Mouse (Mus musculus): Measurements from ENCODE around the gene Clrn3.
"Not testable (repeated sequence)": the region's sequence is repeated elsewhere in the genome, so short reads cannot be mapped to it uniquely, and the experiment has no call there.

The Clrn3 gene

DNA sequence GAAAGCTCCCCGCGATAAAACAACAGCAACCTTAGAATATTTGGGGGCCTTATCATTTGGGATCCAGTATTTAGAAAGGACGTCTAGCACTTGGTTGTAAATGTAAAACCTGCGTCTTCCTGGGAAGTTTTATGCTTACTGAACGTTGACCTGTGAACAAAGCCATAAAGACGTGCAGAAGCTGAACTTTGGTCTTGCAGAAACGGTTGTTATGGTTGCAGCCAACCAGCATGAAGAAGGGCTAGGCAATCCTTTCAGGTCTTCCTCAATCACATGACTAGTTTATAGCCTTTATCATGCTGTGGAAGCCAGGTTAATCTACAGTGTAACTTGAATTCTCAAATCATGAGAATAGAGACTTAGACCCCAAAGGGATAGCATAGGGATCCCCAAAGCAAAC lies at the start of gene Clrn3:
Clrn3 (minus strand) TSS at position 140 of the 400 bp plus-strand sequence.
- no peak for DNase-seq (ENCODE audit: low spot score)

DNA sequence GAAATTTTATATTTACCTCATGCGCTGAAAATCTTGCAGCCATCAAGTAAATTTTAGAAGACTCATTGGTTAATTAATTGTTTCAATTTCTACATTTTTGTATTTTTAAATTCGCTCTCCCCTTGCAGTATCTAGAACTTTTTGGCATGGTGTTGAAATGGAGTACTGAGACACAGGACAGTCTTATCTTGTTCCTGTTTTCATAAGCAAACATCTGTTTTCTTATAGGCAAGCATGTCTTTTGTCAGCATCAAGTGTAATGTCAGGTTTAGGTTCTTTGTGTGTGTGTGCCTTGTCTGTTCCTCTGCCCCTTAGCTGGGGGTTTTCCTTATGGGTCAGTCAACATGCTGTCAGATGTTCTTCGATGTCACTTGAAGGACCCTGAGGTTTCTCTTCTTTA lies 47.9 kb upstream of the Clrn3 start:
- no peak for DNase-seq (ENCODE audit: low spot score)

DNA sequence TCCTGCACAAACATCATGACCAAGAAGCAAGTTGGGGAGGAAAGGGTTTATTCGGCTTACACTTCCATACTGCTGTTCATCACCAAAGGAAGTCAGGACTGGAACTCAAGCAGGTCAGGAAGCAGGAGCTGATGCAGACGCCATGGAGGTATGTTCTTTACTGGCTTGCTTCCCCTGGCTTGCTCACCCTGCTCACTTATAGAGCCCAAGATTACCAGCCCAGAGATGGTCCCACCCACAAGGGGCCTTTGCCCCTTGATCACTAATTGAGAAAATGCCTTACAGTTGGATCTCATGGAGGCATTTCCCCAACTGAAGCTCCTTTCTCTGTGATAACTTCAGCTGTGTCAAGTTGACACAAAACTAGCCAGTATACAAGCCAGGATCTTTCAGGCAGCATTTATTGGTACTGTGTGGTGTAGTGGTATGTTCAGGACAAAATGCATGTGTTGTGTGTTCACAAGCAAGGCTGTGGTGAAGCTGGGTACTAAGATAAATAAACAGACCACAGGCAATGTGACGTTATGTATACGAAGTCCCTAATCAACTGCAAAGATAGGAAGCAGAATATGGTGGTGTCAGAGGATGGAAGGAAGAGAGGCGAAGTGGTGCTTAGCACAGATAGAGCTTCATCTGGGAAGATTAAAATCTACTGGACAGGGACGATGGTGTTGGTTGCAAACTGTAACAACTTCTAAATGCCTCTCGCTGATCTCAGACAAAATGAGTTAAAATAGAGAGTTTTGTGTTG lies 47.0 kb upstream of the Clrn3 start:
- not testable (repeated sequence) for DNase-seq (ENCODE audit: low spot score)

DNA sequence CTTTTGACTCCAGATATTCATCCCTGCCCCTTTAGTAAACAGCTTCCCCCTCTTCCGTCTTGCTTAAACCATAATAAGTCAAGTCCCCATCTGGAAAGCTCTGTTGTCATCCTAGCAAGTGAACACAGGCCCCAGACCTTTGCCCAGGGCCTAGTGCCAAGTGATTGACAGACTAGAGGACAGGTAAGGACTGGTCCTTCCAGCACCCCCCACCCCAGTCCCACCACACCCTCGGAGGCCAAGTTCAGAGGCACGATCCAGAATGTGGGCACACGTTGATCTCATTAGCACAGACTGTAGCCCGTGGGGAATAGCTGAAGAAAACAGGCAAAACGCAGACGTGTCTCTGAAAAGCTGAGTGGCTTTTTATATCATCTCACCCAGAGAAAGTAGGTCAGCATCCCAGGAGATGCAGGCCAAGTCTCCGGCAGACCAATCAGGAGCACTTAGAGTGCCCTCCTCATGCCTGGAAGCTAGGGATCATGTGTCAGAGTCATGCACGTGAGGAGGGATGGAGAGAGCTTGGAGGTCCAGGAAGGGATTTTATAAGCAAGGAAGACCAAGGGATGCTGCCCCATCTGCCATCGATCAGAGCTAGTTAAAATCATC lies 43.6 kb upstream of the Clrn3 start:
- peak; percentile 30 for DNase-seq (ENCODE audit: low spot score)

DNA sequence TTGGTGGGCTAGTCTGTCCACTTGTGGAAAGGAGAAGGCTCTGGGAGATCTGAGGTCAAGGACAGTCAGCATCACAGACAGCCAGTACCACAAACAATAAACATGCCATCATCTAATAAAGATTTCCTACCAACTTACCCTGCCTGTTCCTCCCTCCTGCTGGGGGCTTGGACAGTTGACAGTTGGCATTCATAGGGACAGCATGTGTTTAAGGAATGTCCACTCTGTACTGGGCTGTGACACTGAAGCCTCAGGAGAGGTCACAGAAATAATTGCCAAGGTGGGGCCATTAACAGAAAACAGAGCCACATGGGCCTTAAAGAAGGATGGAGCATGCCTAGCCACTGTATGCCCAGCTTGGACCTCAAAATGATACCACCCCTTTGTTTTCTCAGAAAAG lies 42.9 kb upstream of the Clrn3 start:
- DNase-seq (ENCODE audit: low spot score) = no peak

DNA sequence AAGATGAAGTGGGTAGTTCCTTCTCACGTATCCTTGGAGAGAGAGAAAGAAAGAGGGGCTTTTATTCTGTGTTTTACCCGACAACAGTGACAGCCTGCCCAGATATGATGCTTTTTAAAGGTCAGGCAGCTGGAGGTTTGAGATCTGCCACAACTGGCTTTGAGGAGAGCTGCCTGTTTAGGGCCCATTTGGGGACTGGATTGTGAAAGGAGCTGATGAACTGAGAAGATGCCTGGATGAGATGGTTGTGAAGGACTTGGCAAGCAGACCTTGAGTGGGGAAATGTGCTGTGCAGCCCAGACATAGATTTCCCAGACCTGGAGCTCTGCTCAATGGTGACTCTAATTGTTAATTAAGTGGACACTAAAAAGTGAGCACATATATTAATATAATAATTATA lies 40.1 kb upstream of the Clrn3 start:
- no peak for DNase-seq (ENCODE audit: low spot score)

DNA sequence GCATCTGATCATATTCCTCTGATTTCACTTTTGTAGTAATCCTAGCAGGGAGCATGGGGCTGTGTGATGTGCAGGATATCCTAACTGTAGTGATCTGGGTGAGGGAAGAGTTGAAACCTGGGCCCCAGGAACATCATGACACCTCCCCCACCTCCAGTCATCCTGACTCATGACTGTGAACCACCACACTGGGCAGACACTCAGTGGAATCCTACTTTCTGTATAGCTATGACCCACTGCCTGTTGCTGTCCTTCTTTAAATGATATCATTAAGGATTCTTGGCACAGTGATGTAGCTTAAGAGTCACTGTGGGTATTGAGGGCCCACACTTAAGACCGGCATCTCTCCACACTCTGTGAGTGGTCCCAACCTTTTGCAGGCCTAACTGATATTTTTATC lies 39.1 kb upstream of the Clrn3 start:
- no peak for DNase-seq (ENCODE audit: low spot score)

DNA sequence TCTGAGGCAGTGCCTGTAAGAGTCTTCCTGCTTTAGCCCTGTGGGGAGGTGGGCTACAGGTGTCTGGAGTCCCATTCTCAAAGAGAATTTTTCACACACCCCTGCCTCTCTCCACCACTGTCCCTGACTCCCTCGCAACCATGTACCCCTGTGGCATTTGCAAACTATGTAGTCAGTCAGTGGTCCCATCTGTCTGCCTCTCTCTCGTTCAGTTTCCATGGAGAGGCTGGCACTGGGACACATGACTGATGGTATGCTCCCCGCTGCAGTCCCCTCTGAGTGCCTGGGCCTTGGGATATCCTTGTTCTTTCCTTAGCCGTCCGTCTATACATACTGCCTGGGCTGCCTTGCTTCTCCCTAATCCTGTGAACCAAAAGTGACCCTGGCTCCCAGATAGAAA lies 37.6 kb upstream of the Clrn3 start:
- DNase-seq (ENCODE audit: low spot score) = no peak

DNA sequence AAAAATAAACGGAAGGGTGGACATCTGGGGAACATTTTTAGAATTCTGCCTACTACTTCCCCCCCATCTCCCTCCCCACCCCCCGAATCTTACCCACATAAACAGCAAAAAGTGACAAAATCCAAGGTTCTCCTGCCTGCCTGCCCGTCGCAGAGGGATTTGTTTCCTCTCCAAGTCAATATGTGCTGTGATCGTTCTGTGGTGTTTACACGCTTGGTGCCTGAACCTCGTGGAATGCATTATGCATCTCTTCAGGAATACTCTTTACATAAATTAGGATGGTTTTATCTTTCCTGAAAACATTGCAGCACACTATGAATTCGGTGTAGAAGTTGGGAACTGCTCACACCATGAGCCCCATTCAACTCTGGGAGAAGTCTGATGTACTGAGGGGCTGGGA lies 35.6 kb upstream of the Clrn3 start:
- DNase-seq (ENCODE audit: low spot score) = no peak

DNA sequence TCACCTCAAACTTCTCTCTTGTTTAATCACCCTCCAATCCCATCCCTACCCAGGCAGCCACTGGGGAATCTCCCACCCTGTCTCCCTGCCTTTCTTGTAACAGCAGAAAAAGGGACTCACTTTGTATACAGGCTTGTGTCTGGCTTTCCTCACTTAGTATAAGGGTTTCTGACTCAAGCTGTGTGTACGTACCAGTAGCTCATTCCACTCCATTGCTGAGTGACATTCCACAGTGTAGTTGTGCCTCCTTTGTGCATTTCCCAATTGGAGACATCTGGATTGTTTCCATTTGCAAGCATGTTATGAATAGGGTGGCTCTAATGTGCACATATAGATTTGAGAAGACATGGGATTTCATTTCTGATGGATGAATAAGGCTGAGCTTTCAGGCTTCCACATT lies 31.8 kb upstream of the Clrn3 start:
- no peak for DNase-seq (ENCODE audit: low spot score)

DNA sequence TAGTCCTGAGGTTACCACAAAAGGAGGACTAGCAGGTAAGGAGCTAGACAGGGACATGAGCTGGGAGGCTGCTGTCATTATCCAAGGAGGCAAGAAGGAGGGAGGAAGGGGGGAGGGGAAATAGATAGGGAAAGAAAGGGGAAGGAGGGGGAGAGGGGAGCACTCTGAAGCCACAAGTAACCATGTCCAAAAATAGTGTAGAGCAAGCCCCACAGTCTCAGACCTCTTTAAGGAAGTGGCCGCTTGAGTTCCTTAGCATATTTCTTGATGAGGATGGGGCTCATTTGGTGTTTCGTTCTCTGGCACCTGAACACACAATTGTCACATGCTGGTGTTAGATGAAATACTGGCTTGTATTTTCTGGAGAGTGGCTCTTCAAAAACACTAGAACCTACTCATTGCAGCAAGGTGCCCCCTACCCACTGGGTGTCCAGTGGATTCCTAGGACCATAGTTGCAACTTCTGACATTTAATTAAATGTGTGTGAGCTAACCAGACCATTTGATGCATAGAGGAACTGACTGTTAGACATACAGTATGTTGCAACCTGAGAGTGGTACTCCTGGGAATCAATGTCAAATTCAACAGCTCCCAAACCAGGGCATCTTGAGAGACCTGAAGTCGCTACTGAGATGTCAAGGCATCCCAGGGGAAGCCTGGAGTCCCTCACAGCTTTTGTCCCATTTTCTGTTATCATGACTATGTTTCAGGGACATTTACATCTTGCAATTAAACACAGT lies 28.4 kb upstream of the Clrn3 start:
- no peak for DNase-seq (ENCODE audit: low spot score)

DNA sequence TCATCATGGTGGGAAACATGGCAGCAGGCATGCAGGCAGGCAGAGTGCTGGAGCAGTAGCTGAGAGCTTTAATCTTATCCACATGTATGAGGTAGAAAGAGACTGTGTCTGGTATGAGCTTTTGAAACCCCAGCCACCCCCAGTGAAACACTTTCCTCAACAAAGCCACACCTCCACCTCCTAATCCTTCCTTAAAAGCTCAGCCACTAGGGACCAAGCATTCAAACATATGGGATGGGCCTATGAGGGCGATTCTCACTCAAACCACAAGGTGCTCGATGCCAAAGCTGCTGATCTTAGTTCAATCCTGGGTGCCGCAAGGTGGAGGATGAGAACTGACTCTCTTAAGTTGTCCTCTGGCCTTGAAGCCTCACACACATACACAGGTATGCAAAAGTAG lies 25.1 kb upstream of the Clrn3 start:
- no peak for DNase-seq (ENCODE audit: low spot score)

DNA sequence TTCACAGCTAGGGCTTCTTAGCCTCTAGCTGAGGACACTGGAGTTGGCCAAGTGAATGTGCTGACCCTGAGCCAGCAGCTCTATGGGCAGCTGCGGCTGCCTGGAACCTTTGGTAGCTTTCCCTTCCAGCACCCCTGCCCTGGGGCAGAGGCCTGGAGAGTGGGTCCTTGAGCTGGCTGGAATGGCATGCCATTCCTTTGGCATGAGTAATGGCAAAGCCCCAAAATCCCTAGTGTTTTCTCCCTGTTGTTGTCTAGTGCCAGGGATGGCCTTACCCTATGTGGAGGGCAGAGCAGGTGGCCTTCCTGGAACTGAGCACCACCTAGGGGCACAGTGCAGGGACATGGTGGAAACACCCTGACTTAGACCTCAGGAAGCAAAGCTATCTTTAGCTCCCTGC lies 23.1 kb upstream of the Clrn3 start:
- no peak for DNase-seq (ENCODE audit: low spot score)

DNA sequence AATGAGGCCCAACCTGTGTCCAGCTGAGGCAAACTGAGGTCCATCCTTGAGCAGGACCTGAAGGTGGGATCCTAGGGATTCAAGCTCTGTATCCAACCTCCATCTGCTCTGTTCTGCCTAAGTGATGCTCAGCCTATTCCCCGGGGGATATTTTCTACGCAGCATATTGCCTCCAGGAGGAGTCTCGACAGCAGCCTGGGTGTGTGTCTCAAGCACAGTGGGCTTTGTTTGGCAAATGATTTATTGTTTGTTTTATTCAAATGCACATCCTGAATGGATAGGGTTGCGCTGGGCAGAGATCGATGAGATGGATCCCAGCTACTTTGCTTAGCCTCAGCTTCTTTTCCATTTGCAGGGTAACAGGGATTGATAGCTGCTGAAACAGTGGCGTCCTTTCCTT lies 20.0 kb upstream of the Clrn3 start:
- no peak for DNase-seq (ENCODE audit: low spot score)

DNA sequence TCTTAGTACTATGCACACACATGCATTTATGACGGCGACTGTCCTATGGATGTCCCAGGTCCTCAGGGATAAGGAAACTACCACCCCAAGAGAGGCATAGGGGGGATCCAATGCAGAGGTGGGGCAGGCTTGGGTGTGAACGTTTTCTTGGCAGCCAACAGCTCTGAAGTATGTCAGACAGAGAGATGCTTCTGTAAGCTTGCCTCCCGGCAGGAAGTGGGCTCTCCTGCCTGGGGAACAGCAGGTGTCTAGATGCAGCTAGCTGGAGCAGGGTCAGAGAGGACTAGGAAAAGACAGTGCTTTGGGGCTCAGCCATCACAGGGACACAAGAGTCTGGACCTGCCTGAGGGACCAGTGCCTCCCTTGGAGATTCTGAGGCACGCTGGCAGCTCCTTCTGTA lies 18.1 kb upstream of the Clrn3 start:
- no peak for DNase-seq (ENCODE audit: low spot score)

DNA sequence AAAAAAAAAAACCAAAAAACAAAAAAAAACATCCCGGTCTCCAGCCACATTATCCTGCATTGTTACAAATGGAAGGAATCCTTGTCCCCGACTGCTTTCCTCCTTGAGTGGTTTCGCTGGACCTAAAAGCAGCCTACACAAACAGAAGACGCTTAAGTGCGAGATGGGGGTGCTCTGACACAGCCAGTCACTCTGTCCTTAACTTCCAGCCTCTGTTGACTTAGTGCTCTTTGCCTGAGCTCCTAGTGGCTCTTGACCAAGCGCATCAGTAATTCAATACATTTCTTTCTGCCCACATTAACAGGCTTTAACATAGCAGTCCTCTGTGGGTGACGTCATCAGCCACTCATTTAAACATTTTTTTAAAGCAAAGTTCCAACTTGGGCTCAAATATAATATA lies 17.5 kb upstream of the Clrn3 start:
- no peak for DNase-seq (ENCODE audit: low spot score)

DNA sequence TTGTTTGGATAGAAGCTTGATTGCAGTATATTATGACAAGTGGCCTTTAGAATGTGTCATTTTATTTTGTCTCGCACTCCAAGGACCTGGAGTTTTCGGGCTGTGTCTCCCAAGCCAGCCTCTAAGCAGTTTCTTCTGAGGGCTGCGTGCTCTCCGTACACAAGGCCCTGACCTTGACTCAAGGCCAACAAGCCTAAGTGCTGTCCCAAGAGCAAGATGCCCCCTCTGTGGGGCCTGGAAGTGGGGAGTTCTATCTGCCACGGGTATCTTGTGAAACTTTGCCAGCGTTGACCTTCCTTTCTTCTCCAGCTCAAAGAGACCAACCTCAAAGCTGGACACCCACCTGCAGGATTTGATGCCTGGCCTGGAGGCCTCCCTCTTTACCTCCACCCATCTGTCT lies 15.9 kb upstream of the Clrn3 start:
- DNase-seq (ENCODE audit: low spot score) = peak; percentile 57

DNA sequence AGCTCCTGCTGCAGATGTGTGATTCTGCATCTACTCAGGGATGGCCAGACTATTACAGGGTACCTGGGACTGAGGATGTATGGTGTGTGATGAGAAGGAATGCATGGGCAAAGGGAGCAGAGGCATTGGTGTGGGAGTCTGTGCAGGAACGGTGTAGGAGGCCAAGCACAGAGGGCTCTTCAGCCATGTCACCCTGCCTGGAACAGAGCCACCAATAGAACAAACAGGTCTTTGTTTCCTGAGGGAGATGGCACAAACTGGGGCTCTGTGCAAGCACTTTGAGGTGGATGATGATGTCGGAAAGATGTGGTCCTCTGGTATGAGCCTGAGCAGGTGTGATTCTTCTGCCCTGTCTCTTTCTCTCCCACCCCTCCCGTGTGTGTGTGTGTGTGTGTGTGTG lies 14.6 kb upstream of the Clrn3 start:
- peak; percentile 71 for DNase-seq (ENCODE audit: low spot score)

DNA sequence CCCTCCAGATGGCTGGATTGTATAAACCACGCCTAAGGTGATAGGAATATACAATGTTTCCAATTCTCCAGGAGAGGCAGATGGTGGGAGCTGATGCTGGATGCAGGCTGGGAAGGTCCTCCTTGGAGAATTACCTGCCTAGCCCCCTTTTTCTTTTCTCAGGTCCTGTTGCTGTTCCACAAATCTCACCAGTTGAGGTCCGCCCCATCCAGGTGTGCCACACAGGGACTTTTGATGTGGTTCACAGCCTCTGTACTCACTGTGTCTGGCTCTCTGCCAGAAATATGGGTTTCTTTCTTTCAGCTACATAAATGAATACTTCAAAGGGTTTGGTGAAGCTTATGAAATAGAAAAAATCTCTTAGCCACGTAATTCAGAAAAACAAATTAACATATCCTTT lies 13.8 kb upstream of the Clrn3 start:
- peak; percentile 60 for DNase-seq (ENCODE audit: low spot score)

DNA sequence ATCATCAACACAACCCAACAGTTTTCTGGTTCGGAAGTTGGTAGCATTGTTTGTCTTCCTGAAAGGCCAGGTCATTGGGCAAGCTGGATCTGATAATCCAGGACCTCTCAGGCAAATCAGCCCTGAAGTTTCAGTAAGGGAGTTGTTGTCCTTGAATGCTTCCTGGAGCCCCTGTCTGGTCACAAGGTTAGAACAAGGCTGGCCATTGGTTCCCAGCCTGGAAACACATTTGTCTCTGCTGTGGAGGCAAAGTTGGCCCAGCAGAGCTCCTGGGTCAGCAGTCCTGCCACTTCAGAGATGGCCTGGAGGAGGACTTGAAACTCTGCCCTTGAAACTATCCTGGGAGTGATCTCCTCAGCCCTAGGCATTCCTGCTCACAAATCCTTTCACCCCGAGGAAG lies 11.0 kb upstream of the Clrn3 start:
- peak; percentile 38 for DNase-seq (ENCODE audit: low spot score)

DNA sequence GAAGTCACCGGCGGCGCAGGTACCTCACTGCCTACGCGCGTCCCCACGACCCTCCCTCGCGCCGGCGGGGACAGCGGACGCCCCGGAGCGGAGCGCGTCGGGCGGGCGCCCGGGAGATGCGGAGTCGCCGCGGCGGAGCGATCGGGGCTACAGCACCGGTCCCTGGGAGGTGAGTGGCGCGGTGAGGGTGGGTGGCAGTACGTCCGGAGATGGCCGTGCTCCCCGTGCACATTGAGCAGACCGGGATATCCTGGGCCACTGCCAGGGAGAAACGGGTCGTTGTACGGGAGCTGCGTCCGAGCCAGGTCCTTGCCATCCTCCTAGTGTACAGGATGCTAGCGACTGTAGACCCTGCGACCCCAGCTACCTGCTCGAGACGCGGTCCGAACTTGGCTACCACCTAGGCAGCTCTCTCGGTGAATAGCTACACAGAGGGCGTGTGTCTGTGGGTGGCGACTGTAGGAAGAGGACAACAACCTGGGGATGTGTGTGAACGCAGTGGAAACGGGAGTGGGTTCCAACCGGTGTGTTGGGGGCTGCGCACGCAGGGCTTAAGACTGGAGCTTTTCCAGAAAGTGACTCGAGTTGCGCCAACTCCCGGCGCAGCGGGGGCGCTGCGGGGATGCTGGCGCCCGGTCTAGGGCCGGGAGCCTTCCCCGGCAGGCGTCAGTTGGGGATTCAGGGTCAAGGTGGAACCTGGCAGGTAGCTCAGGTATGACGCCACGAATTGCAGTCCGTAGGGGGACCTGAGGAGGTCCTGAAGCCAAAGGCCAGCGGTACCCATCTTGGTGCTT lies 9.7 kb upstream of the Clrn3 start:
- peak; percentile 17 for DNase-seq (ENCODE audit: low spot score)

DNA sequence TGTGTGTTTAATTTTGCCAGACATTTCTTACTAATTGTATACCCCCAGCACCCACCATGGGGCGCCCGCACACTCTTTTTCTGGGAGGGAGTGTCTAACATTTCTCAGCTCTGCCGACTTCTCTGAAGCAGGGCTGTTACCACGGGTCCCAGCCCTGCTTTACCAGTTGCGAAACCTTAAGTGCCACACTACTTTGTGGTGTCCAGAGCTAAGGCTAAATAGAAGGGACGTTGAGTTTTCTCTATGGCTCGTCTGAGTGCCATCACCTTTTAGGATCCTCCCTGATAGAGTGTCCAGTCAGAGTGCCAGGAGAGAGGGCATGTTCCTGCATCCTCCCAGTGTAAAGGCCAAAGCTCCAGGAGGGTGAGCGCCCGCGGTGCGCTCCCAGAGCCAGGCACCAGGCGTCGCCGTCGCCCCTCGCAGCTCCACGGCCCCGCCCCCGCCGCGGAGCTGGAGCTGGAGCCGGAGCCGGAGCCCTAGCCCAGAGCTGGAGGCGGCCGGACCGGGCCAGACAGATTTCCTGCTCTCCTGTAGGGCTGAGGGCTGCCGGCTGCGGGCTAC lies 9.0 kb upstream of the Clrn3 start, which contains the start of gene Ptpre:
Ptpre (plus strand) TSS at position 141 of the 561 bp plus-strand sequence.
- peak; percentile 73 for DNase-seq (ENCODE audit: low spot score)

Measured in testis, postnatal 14 days (tissue).